Mouse (Mus musculus): ENCODE results near the gene Chrm3. TPM values are rescaled to one million over a fixed set of nuclear protein-coding genes. Genes with fewer than 3 reads are reported as not detected.

Gene Chrm3
- polyA plus RNA-seq, 1 experiment: 36.0 TPM

- TF ChIP-seq POLR2A (IDR thresholded peaks at IDR 0.05; ENCODE audit: extremely low read depth, insufficient read depth, low read length) (no peak), CTCF (IDR thresholded peaks at IDR 0.05; ENCODE audit: extremely low read depth, insufficient read depth, low read length) (no peak)
- Histone ChIP-seq H3K4me1 (ENCODE audit: control insufficient read depth, insufficient read depth, low read length) (peaks cover 4% of the 10 kb centered on the region), H3K27ac (ENCODE audit: insufficient read depth, low read length) (no peak overlapping the region), H3K4me3 (ENCODE audit: insufficient read depth, low read length) (no peak overlapping the region)
Measured at GRCm38 (mm10) chr13:9932714-9933113, 427.9 kb downstream of the Chrm3 start.

- Histone ChIP-seq H3K4me3 (ENCODE audit: insufficient read depth, low read length) (no peak overlapping the region), H3K4me1 (ENCODE audit: control insufficient read depth, insufficient read depth, low read length) (peaks cover 1% of the 10 kb centered on the region), H3K27ac (ENCODE audit: insufficient read depth, low read length) (no peak overlapping the region)
- TF ChIP-seq CTCF (IDR thresholded peaks at IDR 0.05; ENCODE audit: extremely low read depth, insufficient read depth, low read length) (no peak), POLR2A (IDR thresholded peaks at IDR 0.05; ENCODE audit: extremely low read depth, insufficient read depth, low read length) (no peak)
Measured at GRCm38 (mm10) chr13:9930606-9931005, 430.0 kb downstream of the Chrm3 start.

- Histone ChIP-seq H3K27ac (ENCODE audit: insufficient read depth, low read length) (no peak overlapping the region), H3K4me1 (ENCODE audit: control insufficient read depth, insufficient read depth, low read length) (peaks cover 1% of the 10 kb centered on the region), H3K4me3 (ENCODE audit: insufficient read depth, low read length) (no peak overlapping the region)
- TF ChIP-seq CTCF (IDR thresholded peaks at IDR 0.05; ENCODE audit: extremely low read depth, insufficient read depth, low read length) (no peak), POLR2A (IDR thresholded peaks at IDR 0.05; ENCODE audit: extremely low read depth, insufficient read depth, low read length) (no peak)
Measured at GRCm38 (mm10) chr13:9929978-9930377, 430.7 kb downstream of the Chrm3 start.

GRCm38 (mm10) chr13:9921150-9921549, 439.5 kb downstream of the Chrm3 start:
- TF ChIP-seq POLR2A (IDR thresholded peaks at IDR 0.05; ENCODE audit: extremely low read depth, insufficient read depth, low read length) (no peak), CTCF (IDR thresholded peaks at IDR 0.05; ENCODE audit: extremely low read depth, insufficient read depth, low read length) (no peak)
- Histone ChIP-seq H3K27ac (ENCODE audit: insufficient read depth, low read length) (no peak overlapping the region), H3K4me1 (ENCODE audit: control insufficient read depth, insufficient read depth, low read length) (no peaks in the 10 kb centered on the region), H3K4me3 (ENCODE audit: insufficient read depth, low read length) (no peak overlapping the region)

- H3K4me1 ChIP-seq (ENCODE audit: control insufficient read depth, insufficient read depth, low read length): no peaks in the 10 kb centered on the region; the same call in 1 of the 2 replicates
- no peak overlapping the region for H3K27ac ChIP-seq (ENCODE audit: insufficient read depth, low read length)
- H3K4me3 ChIP-seq (ENCODE audit: insufficient read depth, low read length): no peak overlapping the region
- TF ChIP-seq CTCF (IDR thresholded peaks at IDR 0.05; ENCODE audit: extremely low read depth, insufficient read depth, low read length) (no peak), POLR2A (IDR thresholded peaks at IDR 0.05; ENCODE audit: extremely low read depth, insufficient read depth, low read length) (no peak)
Measured at GRCm38 (mm10) chr13:9912697-9913096, 447.9 kb downstream of the Chrm3 start.

GRCm38 (mm10) chr13:9908707-9909106, 451.9 kb downstream of the Chrm3 start:
- Histone ChIP-seq H3K4me3 (ENCODE audit: insufficient read depth, low read length) (no peak overlapping the region), H3K4me1 (ENCODE audit: control insufficient read depth, insufficient read depth, low read length) (no peaks in the 10 kb centered on the region; the same call in 1 of the 2 replicates), H3K27ac (ENCODE audit: insufficient read depth, low read length) (no peak overlapping the region)
- no peak for TF ChIP-seq POLR2A (IDR thresholded peaks at IDR 0.05; ENCODE audit: extremely low read depth, insufficient read depth, low read length)
- TF ChIP-seq CTCF (IDR thresholded peaks at IDR 0.05; ENCODE audit: extremely low read depth, insufficient read depth, low read length): no peak

GRCm38 (mm10) chr13:9907202-9907601, 453.4 kb downstream of the Chrm3 start:
- Histone ChIP-seq H3K4me1 (ENCODE audit: control insufficient read depth, insufficient read depth, low read length) (no peaks in the 10 kb centered on the region), H3K4me3 (ENCODE audit: insufficient read depth, low read length) (no peak overlapping the region), H3K27ac (ENCODE audit: insufficient read depth, low read length) (no peak overlapping the region)
- no peak for TF ChIP-seq CTCF (IDR thresholded peaks at IDR 0.05; ENCODE audit: extremely low read depth, insufficient read depth, low read length)
- no peak for TF ChIP-seq POLR2A (IDR thresholded peaks at IDR 0.05; ENCODE audit: extremely low read depth, insufficient read depth, low read length)

- H3K27ac ChIP-seq (ENCODE audit: insufficient read depth, low read length): no peak overlapping the region
- no peak for TF ChIP-seq POLR2A (IDR thresholded peaks at IDR 0.05; ENCODE audit: extremely low read depth, insufficient read depth, low read length)
- no peak for TF ChIP-seq CTCF (IDR thresholded peaks at IDR 0.05; ENCODE audit: extremely low read depth, insufficient read depth, low read length)
- H3K4me3 ChIP-seq (ENCODE audit: insufficient read depth, low read length): no peak overlapping the region
- no peaks in the 10 kb centered on the region for H3K4me1 ChIP-seq (ENCODE audit: control insufficient read depth, insufficient read depth, low read length)
Measured at GRCm38 (mm10) chr13:9904455-9904854, 456.2 kb downstream of the Chrm3 start.

- Histone ChIP-seq H3K27ac (ENCODE audit: insufficient read depth, low read length) (no peak overlapping the region), H3K4me3 (ENCODE audit: insufficient read depth, low read length) (no peak overlapping the region), H3K4me1 (ENCODE audit: control insufficient read depth, insufficient read depth, low read length) (no peaks in the 10 kb centered on the region)
- TF ChIP-seq POLR2A (IDR thresholded peaks at IDR 0.05; ENCODE audit: extremely low read depth, insufficient read depth, low read length) (no peak), CTCF (IDR thresholded peaks at IDR 0.05; ENCODE audit: extremely low read depth, insufficient read depth, low read length) (no peak)
Measured at GRCm38 (mm10) chr13:9900653-9901385, 459.8 kb downstream of the Chrm3 start.

GRCm38 (mm10) chr13:9898664-9899369, 461.8 kb downstream of the Chrm3 start:
- TF ChIP-seq CTCF (IDR thresholded peaks at IDR 0.05; ENCODE audit: extremely low read depth, insufficient read depth, low read length) (no peak), POLR2A (IDR thresholded peaks at IDR 0.05; ENCODE audit: extremely low read depth, insufficient read depth, low read length) (no peak)
- no peak overlapping the region for H3K27ac ChIP-seq (ENCODE audit: insufficient read depth, low read length)
- H3K4me1 ChIP-seq (ENCODE audit: control insufficient read depth, insufficient read depth, low read length): no peaks in the 10 kb centered on the region
- no peak overlapping the region for H3K4me3 ChIP-seq (ENCODE audit: insufficient read depth, low read length)
